Mouse (Mus musculus) brown adipose tissue, adult 24 weeks (tissue): ENCODE measurements at regions not wholly inside any gene's neighbourhood (a gene's known extent, or its start where the extent isn't known, plus 50 kb on each side); places are given as distances from the start of the nearest gene placed in this dataset.

Experiments used
- H3K27ac ChIP-seq: fragments of 200-500 bp; replicated peaks from 2 replicates; pipeline ENCODE4 v1.5.1; 2012; ENCODE audit warnings: low read depth, mild to moderate bottlenecking, low read length
- H3K4me1 ChIP-seq: fragments of 200-500 bp; 2 replicates; pipeline ENCODE4 v1.6.1; 2012; ENCODE audit warnings: low read length, mixed read lengths; ENCODE audit not compliant: control insufficient read depth, insufficient read depth, insufficient read length
- H3K4me3 ChIP-seq: fragments of 200-500 bp; 2 replicates; pipeline ENCODE4 v1.5.1; 2012; ENCODE audit warnings: low read depth, mild to moderate bottlenecking, low read length, moderate library complexity; ENCODE audit not compliant: insufficient read depth

- no peak overlapping the region for H3K4me3 ChIP-seq
- H3K27ac ChIP-seq, result no peak overlapping the region
- no peaks in the 10 kb centered on the region for H3K4me1 ChIP-seq
These were observed 60.3 kb downstream of the 4930544G11Rik start for GRCm38 (mm10) chr6:66012675-66013074.

GRCm38 (mm10) chr6:66023531-66023930 is 71.1 kb downstream of the 4930544G11Rik start:
- no peak overlapping the region for H3K27ac ChIP-seq
- H3K4me3 ChIP-seq, result no peak overlapping the region
- no peaks in the 10 kb centered on the region for H3K4me1 ChIP-seq

GRCm38 (mm10) chr6:66036789-66037188 is 84.4 kb downstream of the 4930544G11Rik start:
- no peak overlapping the region for H3K4me3 ChIP-seq
- no peaks in the 10 kb centered on the region for H3K4me1 ChIP-seq
- H3K27ac ChIP-seq, result no peak overlapping the region

GRCm38 (mm10) chr6:66051852-66052251 is 99.4 kb downstream of the 4930544G11Rik start:
- Histone ChIP-seq H3K4me1 (no peaks in the 10 kb centered on the region), H3K27ac (no peak overlapping the region), H3K4me3 (no peak overlapping the region)

- H3K4me3 ChIP-seq, result no peak overlapping the region
- no peak overlapping the region for H3K27ac ChIP-seq
- no peaks in the 10 kb centered on the region for H3K4me1 ChIP-seq
These were observed 100.0 kb downstream of the 4930544G11Rik start for GRCm38 (mm10) chr6:66052386-66052785.

- H3K27ac ChIP-seq, result no peak overlapping the region
- no peak overlapping the region for H3K4me3 ChIP-seq
- H3K4me1 ChIP-seq, result no peaks in the 10 kb centered on the region
These were observed 100.8 kb downstream of the 4930544G11Rik start for GRCm38 (mm10) chr6:66053197-66053596.

GRCm38 (mm10) chr6:66068874-66069273 is 116.5 kb downstream of the 4930544G11Rik start:
- no peak overlapping the region for H3K27ac ChIP-seq
- H3K4me3 ChIP-seq, result no peak overlapping the region
- no peaks in the 10 kb centered on the region for H3K4me1 ChIP-seq

- H3K27ac ChIP-seq, result no peak overlapping the region
These were observed 125.0 kb downstream of the 4930544G11Rik start for GRCm38 (mm10) chr6:66077445-66077844.

GRCm38 (mm10) chr6:66078769-66079168 is 126.4 kb downstream of the 4930544G11Rik start:
- H3K4me3 ChIP-seq, result no peak overlapping the region
- H3K4me1 ChIP-seq, result no peaks in the 10 kb centered on the region
- H3K27ac ChIP-seq, result no peak overlapping the region

More at GRCm38 (mm10) chr6:66077445-66077844, 125.0 kb downstream of the 4930544G11Rik start:
- H3K4me1 ChIP-seq, result no peaks in the 10 kb centered on the region
- H3K4me3 ChIP-seq, result no peak overlapping the region

GRCm38 (mm10) chr6:66101555-66102071 is 149.2 kb downstream of the 4930544G11Rik start:
- Histone ChIP-seq H3K4me1 (no peaks in the 10 kb centered on the region), H3K27ac (no peak overlapping the region), H3K4me3 (no peak overlapping the region)

GRCm38 (mm10) chr6:66114366-66114765 is 162.0 kb downstream of the 4930544G11Rik start:
- Histone ChIP-seq H3K4me1 (no peaks in the 10 kb centered on the region), H3K4me3 (no peak overlapping the region), H3K27ac (no peak overlapping the region)

- Histone ChIP-seq H3K27ac (no peak overlapping the region), H3K4me3 (no peak overlapping the region), H3K4me1 (no peaks in the 10 kb centered on the region)
These were observed 169.2 kb downstream of the 4930544G11Rik start for GRCm38 (mm10) chr6:66121479-66122183.

- Histone ChIP-seq H3K4me1 (no peaks in the 10 kb centered on the region), H3K4me3 (no peak overlapping the region), H3K27ac (no peak overlapping the region)
These were observed 171.9 kb downstream of the 4930544G11Rik start for GRCm38 (mm10) chr6:66124292-66124691.

GRCm38 (mm10) chr6:66151786-66152185 is 199.4 kb downstream of the 4930544G11Rik start:
- Histone ChIP-seq H3K4me3 (no peak overlapping the region), H3K27ac (no peak overlapping the region), H3K4me1 (no peaks in the 10 kb centered on the region)

- Histone ChIP-seq H3K27ac (no peak overlapping the region), H3K4me1 (no peaks in the 10 kb centered on the region), H3K4me3 (no peak overlapping the region)
These were observed 202.4 kb downstream of the 4930544G11Rik start for GRCm38 (mm10) chr6:66154831-66155230.

GRCm38 (mm10) chr6:66160805-66161204 is 208.4 kb downstream of the 4930544G11Rik start:
- no peak overlapping the region for H3K27ac ChIP-seq
- no peaks in the 10 kb centered on the region for H3K4me1 ChIP-seq
- no peak overlapping the region for H3K4me3 ChIP-seq
